34 mouse cellular contexts compared by ENCODE assay signal in genomic region chrX:169807744-169808143, GRCm38 (mm10). TPM values are rescaled to one million over a fixed set of nuclear protein-coding genes. Genes with fewer than 3 reads are reported as not detected.
DNase-seq lines count a peak whose midpoint lies in the region; ATAC-seq and TF ChIP-seq lines count a peak whose summit lies in the region.
"Had no signal": no experiment of that assay in that cellular context is flagged by ENCODE, and none has a peak within 500 bp of the region (broad histone marks: within the 10 kb centered on the region; RNA-seq: fewer than 3 reads in every experiment).

No protein-coding gene starts in this region.

- H3K4me3 ChIP-seq in heart, adult 2 months, result no peak overlapping the region
- no peak overlapping the region for H3K4me3 ChIP-seq in lung, embryonic 14.5 days (ENCODE audit: low read depth, low read length)
- H3K4me3 ChIP-seq: embryonic facial prominence, embryonic 10.5 days; embryonic facial prominence, embryonic 13.5 days; erythroblast, embryonic 14.5 days; forebrain, embryonic 13.5 days; hindbrain, embryonic 10.5 days; hindbrain, embryonic 13.5 days had no signal

- DNase-seq in heart, adult 11 months, result peak; percentile 64
- no peak for DNase-seq in heart, adult 2 months
- DNase-seq in lung, embryonic 14.5 days, result peak; percentile 7
- no peak for DNase-seq in lung, postnatal 25 days (ENCODE audit: low spot score)
- DNase-seq in NIH3T3 (ENCODE audit: low read depth), result peak; percentile 3
- no peak for DNase-seq in gastrocnemius, postnatal 25 days
- no peak for DNase-seq in c-Kit-positive CD71-positive TER-119-positive erythroid progenitor cells, embryonic 14.5 days (ENCODE audit: low spot score)
- DNase-seq: adrenal gland, adult 2 months; adrenal gland, postnatal 14 days; cerebellum, adult 11-12 months; cerebellum, adult 8-10 months; cerebellum, postnatal 10 days; cerebellum, postnatal 36 days; embryo, embryonic 11 days; gastrocnemius, postnatal 10 days; heart, postnatal 36 days had no signal

- H3K36me3 ChIP-seq in heart, adult 2 months (ENCODE audit: control insufficient read depth, insufficient read depth, low read length), result no peaks in the 10 kb centered on the region
- H3K36me3 ChIP-seq in lung, embryonic 14.5 days (ENCODE audit: insufficient read depth), result no peaks in the 10 kb centered on the region
- H3K36me3 ChIP-seq: embryonic facial prominence, embryonic 10.5 days; embryonic facial prominence, embryonic 13.5 days; hindbrain, embryonic 10.5 days; hindbrain, embryonic 13.5 days had no signal

- H3K9me3 ChIP-seq in lung, embryonic 14.5 days (ENCODE audit: low read depth, low read length), result no peaks in the 10 kb centered on the region
- H3K9me3 ChIP-seq: embryonic facial prominence, embryonic 10.5 days; embryonic facial prominence, embryonic 13.5 days; forebrain, embryonic 13.5 days; hindbrain, embryonic 10.5 days; hindbrain, embryonic 13.5 days had no signal

- H3K4me2 ChIP-seq in lung, embryonic 14.5 days, result no peak overlapping the region
- H3K4me2 ChIP-seq: embryonic facial prominence, embryonic 13.5 days; forebrain, embryonic 13.5 days; heart, embryonic 11.5 days; hindbrain, embryonic 13.5 days had no signal

- H3K27me3 ChIP-seq in heart, adult 2 months (ENCODE audit: control insufficient read depth, insufficient read depth, low read length), result no peaks in the 10 kb centered on the region
- H3K27me3 ChIP-seq in lung, embryonic 14.5 days (ENCODE audit: insufficient read depth, low read length), result no peaks in the 10 kb centered on the region
- H3K27me3 ChIP-seq: Patski had no signal

- no peaks in the 10 kb centered on the region for H3K79me2 ChIP-seq in heart, adult 2 months (replicated peaks; ENCODE audit: control insufficient read depth, insufficient read depth, low read length)

- ATAC-seq in lung, embryonic 14.5 days (ENCODE audit: insufficient read depth), result no peak
- ATAC-seq in megakaryocyte, adult 5-6 weeks (ENCODE audit: poor library complexity, severe bottlenecking), result peak; percentile 47
- ATAC-seq: forebrain, embryonic 13.5 days; forebrain, embryonic 16.5 days; hindbrain, embryonic 16.5 days; inflammation-experienced regulatory T-cells, adult 6 months; Patski had no signal

- TF ChIP-seq CTCF in heart, adult 2 months (IDR thresholded peaks at IDR 0.05), result no peak
- TF ChIP-seq CTCF in lung, embryonic 14.5 days (IDR thresholded peaks at IDR 0.05; ENCODE audit: low read depth), result no peak

- intact Hi-C loops in heart, adult 2 months (cut with DNase I), result loop anchor here (10.0 kb wide), 1 partner anchor 97 kb away; no protein-coding TSS in a partner anchor

- 78% methylated on average over 3 of the region's 3 CpGs for WGBS in heart, adult 2 months
- 84% methylated on average over 3 of the region's 3 CpGs for WGBS in lung, embryonic 14.5 days

- H3K9ac ChIP-seq in heart, adult 2 months (ENCODE audit: low read depth, low read length), result no peak overlapping the region
- H3K9ac ChIP-seq in lung, embryonic 14.5 days, result no peak overlapping the region
- H3K9ac ChIP-seq: embryonic facial prominence, embryonic 13.5 days; forebrain, embryonic 13.5 days; hindbrain, embryonic 13.5 days had no signal

- H3K4me1 ChIP-seq in heart, adult 2 months (ENCODE audit: control insufficient read depth, insufficient read depth, low read length), result no peaks in the 10 kb centered on the region
- no peaks in the 10 kb centered on the region for H3K4me1 ChIP-seq in lung, embryonic 14.5 days (ENCODE audit: insufficient read depth)
- H3K4me1 ChIP-seq: embryonic facial prominence, embryonic 10.5 days; embryonic facial prominence, embryonic 13.5 days; forebrain, embryonic 13.5 days; hindbrain, embryonic 10.5 days; hindbrain, embryonic 13.5 days had no signal

- no peak overlapping the region for H3K27ac ChIP-seq in heart, adult 2 months
- H3K27ac ChIP-seq in lung, embryonic 14.5 days (ENCODE audit: low read depth), result no peak overlapping the region
- H3K27ac ChIP-seq: embryonic facial prominence, embryonic 10.5 days; embryonic facial prominence, embryonic 13.5 days; forebrain, embryonic 13.5 days; hindbrain, embryonic 10.5 days; hindbrain, embryonic 13.5 days had no signal

- no peak for TF ChIP-seq EP300 in heart, adult 2 months (IDR thresholded peaks at IDR 0.05; ENCODE audit: insufficient read depth, low read depth, low read length)

- no peak for TF ChIP-seq POLR2A in heart, adult 2 months (IDR thresholded peaks at IDR 0.05; ENCODE audit: insufficient read depth, low read depth, low read length)

RNA-seq across cellular contexts. Expression of gene 4933400A11Rik, which starts 28.3 kb away (rescaled TPM):
- not detected for total RNA-seq in heart, adult 2 months (2021)
- not detected in 2 replicates for polyA plus RNA-seq in heart, adult 2 months (2012; rRNA removed)
- 0.17 TPM in 1 of 2 replicates, not detected in the other for polyA plus RNA-seq in lung, embryonic 14.5 days (2014; fragmentation: Nextera tagmentation; extraction: Ambion mirVana)
- total RNA-seq in megakaryocyte, adult 5-6 weeks (2015), result not detected in 2 replicates
- not detected in 2 replicates for total RNA-seq in megakaryocyte, adult 5-6 weeks (2017)
- total RNA-seq in gastrocnemius, postnatal 25 days (2021), result not detected
- total RNA-seq: adrenal gland, adult 2 months; adrenal gland, postnatal 14 days; adrenal gland, postnatal 4 days; ES-E14; gastrocnemius, adult 18-20 months; gastrocnemius, postnatal 10 days; gastrocnemius, postnatal 4 days; heart, adult 8-10 months; heart, postnatal 36 days had no signal
- polyA plus RNA-seq: adrenal gland, adult 2 months; cortical plate, adult 2 months; erythroblast, embryonic 14.5 days; forebrain, embryonic 13.5 days; forebrain, embryonic 16.5 days; hindbrain, embryonic 10.5 days; hindbrain, embryonic 13.5 days; inflammation-experienced regulatory T-cells, adult 6 months; Patski had no signal

Comparison
In these comparisons a context has a peak if more than half of its experiments do, and no peak if none do; other contexts are left out.
1. DNase-seq: peak in heart, adult 11 months (single experiment), lung, embryonic 14.5 days (single experiment) and NIH3T3 (single experiment); none in heart, adult 2 months (0 of 2), lung, postnatal 25 days (single experiment), gastrocnemius, postnatal 25 days (single experiment) and c-Kit-positive CD71-positive TER-119-positive erythroid progenitor cells, embryonic 14.5 days (single experiment).